Mouse (Mus musculus): Measurements from ENCODE around the gene Gm47841. TPM values are rescaled to one million over a fixed set of nuclear protein-coding genes. Genes with fewer than 3 reads are reported as not detected.
A peak's percentile ranks its signal among the peaks of the same experiment; 100 is the strongest.

Gene Gm47841
- polyA plus RNA-seq, 1 experiment from 2014 or later, result not detected

DNA sequence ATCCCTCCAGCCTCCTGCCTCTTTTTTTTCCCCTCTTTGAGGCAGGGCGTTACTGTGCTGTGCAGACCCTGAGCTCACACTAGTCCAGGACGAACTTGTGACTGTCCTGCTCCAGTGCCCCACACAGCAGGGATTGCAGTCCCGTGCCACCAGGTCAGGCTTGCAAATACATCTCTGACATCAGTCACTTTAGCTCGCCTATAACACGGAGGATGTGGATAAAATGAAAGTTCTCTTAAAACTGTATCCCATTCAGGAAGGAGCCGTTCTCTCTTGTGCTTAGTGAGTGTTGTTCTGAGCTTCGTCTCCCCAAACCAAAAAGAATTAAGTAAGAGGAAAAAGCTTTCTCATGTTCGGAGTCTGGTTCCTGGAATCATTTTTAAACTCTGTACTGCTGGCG is 39.3 kb upstream of the Gm47841 start:
- no peaks in the 10 kb centered on the region for H3K36me3 ChIP-seq (ENCODE audit: control insufficient read depth, insufficient read depth, low read length)
- H3K4me1 ChIP-seq (ENCODE audit: control insufficient read depth, insufficient read depth, low read length), result peaks cover 7% of the 10 kb centered on the region
- no peak overlapping the region for H3K4me2 ChIP-seq (ENCODE audit: low read length)
- 79% methylated on average over 9 of the region's 9 CpGs for WGBS
- H3K4me3 ChIP-seq (ENCODE audit: low read depth, low read length), result no peak overlapping the region
- ATAC-seq, result no peak
- no peak overlapping the region for H3K27ac ChIP-seq (ENCODE audit: low read length)
- no peak overlapping the region for H3K9ac ChIP-seq (ENCODE audit: low read depth, low read length)
- no peaks in the 10 kb centered on the region for H3K27me3 ChIP-seq (ENCODE audit: control insufficient read depth, insufficient read depth, low read depth, low read length)
- no peaks in the 10 kb centered on the region for H3K9me3 ChIP-seq (replicated peaks; ENCODE audit: control insufficient read depth, low read length, poor library complexity, severe bottlenecking)

DNA sequence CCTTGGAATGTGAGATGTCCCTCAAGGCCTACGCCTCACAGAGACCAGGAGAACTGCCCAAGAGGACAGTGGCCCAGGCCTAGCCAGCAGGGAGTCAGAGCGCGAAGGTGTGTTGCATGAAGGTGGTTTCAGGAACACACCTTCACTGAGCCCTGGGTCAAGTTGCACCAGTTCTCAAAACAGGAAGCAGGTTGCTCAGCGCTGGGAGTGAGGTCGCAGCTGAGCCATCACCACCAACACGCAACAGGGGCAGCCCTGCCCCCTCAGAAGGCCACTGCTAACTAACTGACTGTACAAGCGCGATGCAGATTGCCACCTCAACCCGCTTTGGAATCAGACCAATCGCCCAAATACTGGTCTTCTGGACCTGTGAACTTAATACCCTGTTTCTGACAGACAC is 37.3 kb upstream of the Gm47841 start:
- Histone ChIP-seq H3K27ac (ENCODE audit: low read length) (no peak overlapping the region), H3K4me3 (ENCODE audit: low read depth, low read length) (no peak overlapping the region), H3K9me3 (replicated peaks; ENCODE audit: control insufficient read depth, low read length, poor library complexity, severe bottlenecking) (no peaks in the 10 kb centered on the region), H3K4me1 (ENCODE audit: control insufficient read depth, insufficient read depth, low read length) (peaks cover 7% of the 10 kb centered on the region), H3K27me3 (ENCODE audit: control insufficient read depth, insufficient read depth, low read depth, low read length) (no peaks in the 10 kb centered on the region; the same call in 1 of the 2 replicates), H3K9ac (ENCODE audit: low read depth, low read length) (no peak overlapping the region), H3K4me2 (ENCODE audit: low read length) (no peak overlapping the region), H3K36me3 (ENCODE audit: control insufficient read depth, insufficient read depth, low read length) (no peaks in the 10 kb centered on the region)
- WGBS, result 84% methylated on average over 10 of the region's 10 CpGs
- no peak for ATAC-seq

DNA sequence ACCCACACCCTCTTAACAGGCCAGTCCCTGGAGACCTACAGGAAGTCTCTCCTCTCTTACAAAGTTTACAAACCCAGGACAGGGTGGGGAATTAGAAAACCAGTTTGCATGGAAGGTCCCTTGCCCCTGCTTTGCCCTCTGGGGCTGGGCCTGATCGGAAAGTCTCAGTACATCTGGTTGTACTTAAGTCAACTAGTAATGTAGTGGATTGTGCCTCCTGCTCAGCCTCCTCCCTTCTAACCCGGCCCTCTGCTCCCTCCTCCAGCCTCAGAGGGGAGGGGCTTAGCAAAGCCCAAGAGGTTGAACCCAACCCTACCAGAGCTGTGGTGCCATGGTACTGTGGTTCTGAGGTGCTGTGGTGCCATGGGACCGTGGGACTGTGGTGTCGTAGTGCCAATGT is 35.0 kb upstream of the Gm47841 start:
- no peaks in the 10 kb centered on the region for H3K9me3 ChIP-seq (replicated peaks; ENCODE audit: control insufficient read depth, low read length, poor library complexity, severe bottlenecking)
- no peak overlapping the region for H3K4me2 ChIP-seq (ENCODE audit: low read length)
- no peak for ATAC-seq
- H3K4me1 ChIP-seq (ENCODE audit: control insufficient read depth, insufficient read depth, low read length), result peaks cover 13% of the 10 kb centered on the region
- H3K9ac ChIP-seq (ENCODE audit: low read depth, low read length), result no peak overlapping the region
- no peak overlapping the region for H3K4me3 ChIP-seq (ENCODE audit: low read depth, low read length)
- peaks cover 4% of the 10 kb centered on the region; the same call in 1 of the 2 replicates for H3K27me3 ChIP-seq (ENCODE audit: control insufficient read depth, insufficient read depth, low read depth, low read length)
- 60% methylated on average over 4 of the region's 4 CpGs for WGBS
- H3K36me3 ChIP-seq (ENCODE audit: control insufficient read depth, insufficient read depth, low read length), result no peaks in the 10 kb centered on the region
- H3K27ac ChIP-seq (ENCODE audit: low read length), result no peak overlapping the region

DNA sequence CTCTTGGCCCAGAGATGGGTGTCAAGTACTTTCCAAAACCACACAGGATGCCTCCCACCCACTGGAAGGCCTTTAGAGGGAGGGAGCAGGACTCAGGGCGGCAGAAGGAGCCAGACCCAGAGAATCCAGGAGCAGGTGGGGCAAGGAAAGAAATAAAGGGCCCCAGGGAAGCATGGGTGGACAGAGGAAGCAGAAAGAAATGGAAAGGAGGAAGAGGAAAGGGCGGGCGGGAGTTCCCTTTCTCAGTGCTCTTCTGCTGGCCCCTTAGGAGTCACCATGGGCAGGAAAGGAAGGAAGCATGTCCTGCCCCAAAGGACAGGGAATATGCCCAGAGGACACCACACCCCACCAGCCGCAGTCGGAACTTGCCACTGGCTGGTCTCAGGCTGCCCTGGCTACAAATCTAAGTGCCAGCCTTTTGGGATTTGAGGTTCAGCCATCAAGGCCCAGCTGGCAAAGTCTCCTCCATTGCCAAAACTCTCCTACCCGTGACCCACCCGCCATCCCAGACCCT is 33.9 kb upstream of the Gm47841 start:
- Histone ChIP-seq H3K9ac (ENCODE audit: low read depth, low read length) (no peak overlapping the region), H3K9me3 (replicated peaks; ENCODE audit: control insufficient read depth, low read length, poor library complexity, severe bottlenecking) (no peaks in the 10 kb centered on the region), H3K27me3 (ENCODE audit: control insufficient read depth, insufficient read depth, low read depth, low read length) (peaks cover 4% of the 10 kb centered on the region; the same call in 1 of the 2 replicates), H3K4me1 (ENCODE audit: control insufficient read depth, insufficient read depth, low read length) (peaks cover 19% of the 10 kb centered on the region), H3K27ac (ENCODE audit: low read length) (no peak overlapping the region), H3K4me3 (ENCODE audit: low read depth, low read length) (no peak overlapping the region), H3K4me2 (ENCODE audit: low read length) (no peak overlapping the region), H3K36me3 (ENCODE audit: control insufficient read depth, insufficient read depth, low read length) (no peaks in the 10 kb centered on the region)
- ATAC-seq, result no peak
- 76% methylated on average over 7 of the region's 7 CpGs for WGBS

DNA sequence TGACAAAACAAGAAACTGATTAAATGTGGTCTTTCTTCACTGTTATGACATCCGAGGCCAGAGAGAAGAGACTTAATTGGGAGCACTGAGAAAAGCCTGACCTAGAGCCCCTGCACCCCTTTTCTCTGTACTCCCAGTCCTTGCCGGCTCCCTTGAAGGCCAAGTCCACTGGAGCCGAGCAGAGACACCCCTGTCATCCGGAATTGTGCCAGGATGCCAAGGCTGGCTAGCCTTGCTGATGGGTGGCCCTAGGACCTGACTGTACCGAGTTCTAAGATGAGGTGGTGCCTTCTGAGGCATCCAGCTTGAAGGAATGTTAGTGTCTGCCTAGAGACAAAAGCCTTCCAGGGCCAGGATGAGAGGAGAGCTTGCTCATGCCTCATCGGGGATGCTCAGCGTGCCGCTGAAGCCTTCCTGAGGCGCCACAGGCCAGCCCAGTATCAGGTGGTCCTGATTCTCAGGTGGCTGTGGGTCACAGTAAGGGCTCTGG is 32.9 kb upstream of the Gm47841 start:
- peaks cover 4% of the 10 kb centered on the region; the same call in 1 of the 2 replicates for H3K27me3 ChIP-seq (ENCODE audit: control insufficient read depth, insufficient read depth, low read depth, low read length)
- no peaks in the 10 kb centered on the region for H3K9me3 ChIP-seq (replicated peaks; ENCODE audit: control insufficient read depth, low read length, poor library complexity, severe bottlenecking)
- 72% methylated on average over 9 of the region's 9 CpGs for WGBS
- H3K27ac ChIP-seq (ENCODE audit: low read length), result no peak overlapping the region
- no peak for ATAC-seq
- H3K4me2 ChIP-seq (ENCODE audit: low read length), result no peak overlapping the region
- no peak overlapping the region for H3K9ac ChIP-seq (ENCODE audit: low read depth, low read length)
- H3K36me3 ChIP-seq (ENCODE audit: control insufficient read depth, insufficient read depth, low read length), result no peaks in the 10 kb centered on the region
- H3K4me3 ChIP-seq (ENCODE audit: low read depth, low read length), result no peak overlapping the region
- peaks cover 22% of the 10 kb centered on the region for H3K4me1 ChIP-seq (ENCODE audit: control insufficient read depth, insufficient read depth, low read length)

DNA sequence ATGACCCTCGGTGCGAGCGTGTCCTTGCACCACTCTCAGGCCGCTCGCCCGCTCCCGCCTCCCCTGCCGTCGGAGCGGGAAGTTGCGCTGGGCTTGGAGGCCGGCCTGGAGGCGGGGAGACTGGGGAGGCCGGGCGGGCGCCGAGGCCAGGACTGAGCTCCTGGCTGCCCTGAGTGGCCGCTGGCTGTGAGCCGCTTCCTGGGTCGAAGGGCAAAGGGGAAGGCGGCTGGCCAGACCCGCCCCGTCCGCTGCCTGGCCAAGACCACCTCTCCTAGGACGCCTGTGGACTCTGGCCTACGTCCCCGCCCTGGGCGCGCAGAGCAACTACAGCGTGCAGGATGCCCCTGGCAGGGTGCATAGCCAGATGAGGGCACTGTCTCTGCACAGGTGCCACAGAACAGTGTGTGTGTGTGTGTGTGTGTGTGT is 31.5 kb upstream of the Gm47841 start:
- H3K4me3 ChIP-seq (ENCODE audit: low read depth, low read length), result peak overlapping the region; percentile 57
- peaks cover 4% of the 10 kb centered on the region; the same call in 1 of the 2 replicates for H3K27me3 ChIP-seq (ENCODE audit: control insufficient read depth, insufficient read depth, low read depth, low read length)
- peak overlapping the region; percentile 90 for H3K4me2 ChIP-seq (ENCODE audit: low read length)
- no peaks in the 10 kb centered on the region for H3K36me3 ChIP-seq (ENCODE audit: control insufficient read depth, insufficient read depth, low read length)
- H3K4me1 ChIP-seq (ENCODE audit: control insufficient read depth, insufficient read depth, low read length), result peaks cover 22% of the 10 kb centered on the region
- ATAC-seq, result peak; percentile 60
- no peaks in the 10 kb centered on the region for H3K9me3 ChIP-seq (replicated peaks; ENCODE audit: control insufficient read depth, low read length, poor library complexity, severe bottlenecking)
- H3K27ac ChIP-seq (ENCODE audit: low read length), result no peak overlapping the region; the same call in 1 of the 2 replicates
- WGBS, result 0% methylated on average over 19 of the region's 30 CpGs
- peak overlapping the region; percentile 71 for H3K9ac ChIP-seq (ENCODE audit: low read depth, low read length)

DNA sequence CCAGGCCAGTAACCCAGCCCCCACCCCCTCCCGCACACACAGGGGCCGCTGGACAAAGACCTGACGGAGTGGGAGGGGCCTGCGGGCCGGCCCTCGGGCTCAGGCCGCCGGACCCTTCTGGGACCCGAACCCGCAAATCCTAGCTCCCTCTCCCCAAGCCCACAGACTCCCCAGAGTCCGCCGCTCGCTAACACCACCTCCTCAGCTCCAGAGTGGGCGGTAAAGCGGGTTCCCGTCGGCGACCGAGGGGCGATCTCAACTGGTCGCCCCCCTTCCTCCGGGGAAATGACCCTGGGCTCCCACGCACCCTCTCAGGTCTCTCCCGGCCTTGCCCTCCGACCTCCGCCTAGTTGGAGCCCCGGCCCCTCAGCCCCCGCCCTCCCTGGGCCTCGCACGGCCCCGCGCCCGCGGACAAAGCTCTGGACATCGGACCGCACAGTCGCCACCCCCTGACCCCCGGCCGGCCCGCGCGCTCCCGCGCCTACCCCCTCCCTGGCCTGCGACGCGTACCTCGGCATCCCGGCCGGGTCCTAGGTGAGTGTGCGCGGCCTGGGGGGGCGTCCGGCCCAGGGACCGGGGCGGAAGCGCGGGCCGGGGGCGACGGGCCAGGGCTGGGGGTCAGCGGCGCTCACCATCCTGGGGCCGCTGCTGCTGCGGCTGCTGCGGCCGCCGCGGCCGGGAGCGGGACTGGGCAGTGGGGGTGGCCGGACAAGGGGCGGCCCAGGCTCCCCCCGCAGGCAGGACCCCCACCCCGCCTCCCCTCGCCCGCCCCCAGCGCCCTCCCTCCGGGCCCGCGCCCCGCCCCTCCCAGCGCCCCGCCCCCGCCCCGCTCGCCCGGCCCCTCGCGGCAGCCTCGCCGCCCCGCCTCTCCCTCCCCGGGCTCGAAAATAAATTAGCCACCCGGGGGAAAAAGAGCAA is 30.9 kb upstream of the Gm47841 start, which contains the start of gene Fignl2:
Gene Fignl2 (minus strand): TSS at position 755 of the 918 bp plus-strand sequence.
- H3K27me3 ChIP-seq (ENCODE audit: control insufficient read depth, insufficient read depth, low read depth, low read length), result peaks cover 4% of the 10 kb centered on the region; the same call in 1 of the 2 replicates
- H3K4me2 ChIP-seq (ENCODE audit: low read length), result peak within 1 kb of the TSS; percentile 90
- no peaks in the 10 kb centered on the region for H3K36me3 ChIP-seq (ENCODE audit: control insufficient read depth, insufficient read depth, low read length)
- peak within 1 kb of the TSS; percentile 57 for H3K4me3 ChIP-seq (ENCODE audit: low read depth, low read length)
- ATAC-seq, result no peak
- under 1% methylated on average over 62 of the region's 96 CpGs for WGBS
- peaks cover 22% of the 10 kb centered on the region for H3K4me1 ChIP-seq (ENCODE audit: control insufficient read depth, insufficient read depth, low read length)
- no peaks in the 10 kb centered on the region for H3K9me3 ChIP-seq (replicated peaks; ENCODE audit: control insufficient read depth, low read length, poor library complexity, severe bottlenecking)
- peak within 1 kb of the TSS; percentile 49; the same call in 1 of the 2 replicates for H3K27ac ChIP-seq (ENCODE audit: low read length)
- H3K9ac ChIP-seq (ENCODE audit: low read depth, low read length), result peak within 1 kb of the TSS; percentile 71

DNA sequence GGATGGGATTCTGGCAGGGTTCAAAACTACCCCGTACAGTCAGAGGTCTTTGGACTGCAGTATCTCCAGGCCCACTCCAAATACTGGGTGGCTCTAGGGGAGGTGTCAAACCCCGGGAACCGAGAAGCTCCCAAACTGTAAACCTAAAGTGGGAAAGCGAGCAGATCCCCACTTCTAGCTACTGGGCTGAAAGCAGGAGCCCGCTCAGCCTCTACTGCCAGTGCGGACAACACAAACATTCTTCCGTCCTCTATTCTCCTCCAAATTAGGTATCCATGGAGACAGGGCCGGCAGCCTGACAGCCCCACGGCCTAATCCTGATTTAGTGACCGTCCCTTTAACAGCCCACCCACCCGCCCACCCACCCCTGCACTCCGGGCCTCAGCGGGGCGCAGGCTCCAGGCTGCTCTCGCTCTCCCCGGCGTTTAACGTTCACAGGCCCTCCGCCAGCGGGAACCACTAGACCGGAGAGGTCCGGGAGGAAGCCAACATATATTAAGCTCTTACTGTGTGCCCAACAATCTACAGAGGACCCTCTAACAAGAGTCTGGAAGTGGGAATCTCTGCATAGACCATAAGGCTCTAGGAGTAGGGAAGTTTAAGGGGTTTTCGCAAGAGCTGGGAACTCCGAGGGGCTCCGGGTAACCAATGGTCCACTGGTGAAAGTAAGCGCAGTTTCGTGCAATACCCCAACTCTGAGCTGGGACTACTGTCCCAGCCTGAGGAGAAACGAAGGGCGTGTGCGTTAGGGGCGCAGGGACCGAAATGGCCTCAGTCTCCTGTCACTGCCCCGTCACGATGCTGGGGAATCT is 30.0 kb upstream of the Gm47841 start:
- peak overlapping the region; percentile 57 for H3K4me3 ChIP-seq (ENCODE audit: low read depth, low read length)
- H3K27ac ChIP-seq (ENCODE audit: low read length), result no peak overlapping the region; the same call in 1 of the 2 replicates
- peak overlapping the region; percentile 71 for H3K9ac ChIP-seq (ENCODE audit: low read depth, low read length)
- peak overlapping the region; percentile 90 for H3K4me2 ChIP-seq (ENCODE audit: low read length)
- H3K4me1 ChIP-seq (ENCODE audit: control insufficient read depth, insufficient read depth, low read length), result peaks cover 22% of the 10 kb centered on the region
- ATAC-seq, result peak; percentile 30; the same call in 1 of the 2 replicates
- H3K36me3 ChIP-seq (ENCODE audit: control insufficient read depth, insufficient read depth, low read length), result no peaks in the 10 kb centered on the region
- peaks cover 4% of the 10 kb centered on the region; the same call in 1 of the 2 replicates for H3K27me3 ChIP-seq (ENCODE audit: control insufficient read depth, insufficient read depth, low read depth, low read length)
- H3K9me3 ChIP-seq (replicated peaks; ENCODE audit: control insufficient read depth, low read length, poor library complexity, severe bottlenecking), result no peaks in the 10 kb centered on the region
- 2% methylated on average over 34 of the region's 34 CpGs for WGBS
